Mouse (Mus musculus) embryonic facial prominence, embryonic 10.5 days (tissue): ENCODE results near the gene Dpyd. TPM values are rescaled to one million over a fixed set of nuclear protein-coding genes. Genes with fewer than 3 reads are reported as not detected.

ENCODE experiments used
- DNase-seq: peaks from one replicate; pipeline ENCODE4 v3.0.0-alpha.2; 2017; ENCODE audit warnings: low spot score
- H3K27ac ChIP-seq: fragments of 300-500 bp; sonication (generic); replicated peaks from 2 replicates; pipeline ENCODE4 v1.5.1; 2016; ENCODE audit warnings: mild to moderate bottlenecking
- H3K27me3 ChIP-seq: fragments of 300-500 bp; sonication (generic); replicated peaks from 2 replicates; pipeline ENCODE4 v1.6.1; 2016; ENCODE audit warnings: low read depth, mild to moderate bottlenecking; ENCODE audit not compliant: poor library complexity, severe bottlenecking
- H3K36me3 ChIP-seq: fragments of 300-500 bp; sonication (generic); replicated peaks from 2 replicates; pipeline ENCODE4 v1.6.1; 2016; ENCODE audit warnings: mild to moderate bottlenecking, moderate library complexity
- H3K4me1 ChIP-seq: fragments of 300-500 bp; sonication (generic); 2 replicates; pipeline ENCODE4 v1.6.1; 2016
- H3K4me3 ChIP-seq: fragments of 300-500 bp; sonication (generic); 2 replicates; pipeline ENCODE4 v1.5.1; 2016; ENCODE audit warnings: mild to moderate bottlenecking, moderate library complexity
- H3K9me3 ChIP-seq: fragments of 300-500 bp; sonication (generic); 2 replicates; pipeline ENCODE4 v1.6.1; 2016; ENCODE audit warnings: mild to moderate bottlenecking
- WGBS: fragments of 180-500 bp; shearing (Covaris S2); methylation state at CpG from one replicate; pipeline ENCODE4 v1.1.7; 2016; 5-methylcytosine and 5-hydroxymethylcytosine counted together
- polyA plus RNA-seq: library from polyadenylated mRNA; unstranded; fragments of >200 nt; fragmentation: Nextera tagmentation; extraction: Ambion mirVana; gene quantifications from 2 replicates; pipeline ENCODE4 v1.2.1, GENCODE M21; 2016

Gene Dpyd
- polyA plus RNA-seq, 1 experiment from 2014 or later: 6.6 TPM

GRCm38 (mm10) chr3:118753623-118754022 is 191.7 kb downstream of the Dpyd start:
- WGBS: 86% methylated on average over 2 of the region's 2 CpGs
- Histone ChIP-seq H3K4me3 (no peak overlapping the region), H3K4me1 (no peaks in the 10 kb centered on the region), H3K9me3 (no peaks in the 10 kb centered on the region), H3K27ac (no peak overlapping the region), H3K36me3 (no peaks in the 10 kb centered on the region), H3K27me3 (no peaks in the 10 kb centered on the region)
- no peak for DNase-seq

GRCm38 (mm10) chr3:118756099-118756498 is 194.2 kb downstream of the Dpyd start:
- Histone ChIP-seq H3K9me3 (no peaks in the 10 kb centered on the region), H3K4me3 (no peak overlapping the region), H3K36me3 (no peaks in the 10 kb centered on the region), H3K27me3 (no peaks in the 10 kb centered on the region), H3K4me1 (no peaks in the 10 kb centered on the region), H3K27ac (no peak overlapping the region)
- 64% methylated on average over 1 of the region's 1 CpGs for WGBS
- no peak for DNase-seq

- Histone ChIP-seq H3K4me1 (no peaks in the 10 kb centered on the region), H3K4me3 (no peak overlapping the region), H3K27ac (no peak overlapping the region), H3K9me3 (no peaks in the 10 kb centered on the region), H3K36me3 (no peaks in the 10 kb centered on the region), H3K27me3 (no peaks in the 10 kb centered on the region)
- no peak for DNase-seq
- 85% methylated on average over 1 of the region's 1 CpGs for WGBS
Observed at GRCm38 (mm10) chr3:118812885-118813284, 251.0 kb downstream of the Dpyd start.

- 24% methylated on average over 4 of the region's 4 CpGs for WGBS
- DNase-seq: no peak
- Histone ChIP-seq H3K4me1 (0 out of 2 replicates have a peak, but pooled peaks cover 3% of the 10 kb centered on the region), H3K27me3 (no peaks in the 10 kb centered on the region), H3K27ac (no peak overlapping the region), H3K4me3 (no peak overlapping the region), H3K36me3 (no peaks in the 10 kb centered on the region), H3K9me3 (no peaks in the 10 kb centered on the region)
Observed at GRCm38 (mm10) chr3:118850613-118851527, 288.9 kb downstream of the Dpyd start.

GRCm38 (mm10) chr3:118852711-118853110 is 290.8 kb downstream of the Dpyd start:
- Histone ChIP-seq H3K9me3 (no peaks in the 10 kb centered on the region), H3K27me3 (no peaks in the 10 kb centered on the region), H3K36me3 (no peaks in the 10 kb centered on the region), H3K4me3 (no peak overlapping the region), H3K27ac (no peak overlapping the region), H3K4me1 (0 out of 2 replicates have a peak, but pooled peaks cover 3% of the 10 kb centered on the region)
- 92% methylated on average over 5 of the region's 5 CpGs for WGBS
- no peak for DNase-seq

GRCm38 (mm10) chr3:118855411-118855810 is 293.5 kb downstream of the Dpyd start:
- H3K9me3 ChIP-seq: no peaks in the 10 kb centered on the region
- no peak overlapping the region for H3K4me3 ChIP-seq
- WGBS: 84% methylated on average over 7 of the region's 7 CpGs
- 0 out of 2 replicates have a peak, but pooled peaks cover 3% of the 10 kb centered on the region for H3K4me1 ChIP-seq
- no peaks in the 10 kb centered on the region for H3K36me3 ChIP-seq
- no peaks in the 10 kb centered on the region for H3K27me3 ChIP-seq
- H3K27ac ChIP-seq: no peak overlapping the region
- DNase-seq: no peak

GRCm38 (mm10) chr3:118869113-118870107 is 307.5 kb downstream of the Dpyd start:
- no peak overlapping the region for H3K4me3 ChIP-seq
- H3K27ac ChIP-seq: no peak overlapping the region
- no peaks in the 10 kb centered on the region for H3K36me3 ChIP-seq
- no peak for DNase-seq
- no peaks in the 10 kb centered on the region for H3K27me3 ChIP-seq
- no peaks in the 10 kb centered on the region for H3K9me3 ChIP-seq
- 84% methylated on average over 10 of the region's 10 CpGs for WGBS
- no peaks in the 10 kb centered on the region for H3K4me1 ChIP-seq

- no peak overlapping the region for H3K27ac ChIP-seq
- no peaks in the 10 kb centered on the region for H3K36me3 ChIP-seq
- H3K9me3 ChIP-seq: no peaks in the 10 kb centered on the region
- no peak for DNase-seq
- no peaks in the 10 kb centered on the region for H3K4me1 ChIP-seq
- H3K4me3 ChIP-seq: no peak overlapping the region
- WGBS: 86% methylated on average over 2 of the region's 2 CpGs
- H3K27me3 ChIP-seq: no peaks in the 10 kb centered on the region
Observed at GRCm38 (mm10) chr3:118875871-118876270, 313.9 kb downstream of the Dpyd start.

GRCm38 (mm10) chr3:118899036-118899435 is 337.1 kb downstream of the Dpyd start:
- WGBS: 89% methylated on average over 11 of the region's 11 CpGs
- H3K27me3 ChIP-seq: no peaks in the 10 kb centered on the region
- no peak for DNase-seq

GRCm38 (mm10) chr3:118991312-118991711 is 429.4 kb downstream of the Dpyd start:
- 92% methylated on average over 2 of the region's 2 CpGs for WGBS
- Histone ChIP-seq H3K36me3 (no peaks in the 10 kb centered on the region), H3K27me3 (no peaks in the 10 kb centered on the region), H3K4me3 (no peak overlapping the region), H3K4me1 (no peaks in the 10 kb centered on the region), H3K9me3 (no peaks in the 10 kb centered on the region), H3K27ac (no peak overlapping the region)
- DNase-seq: no peak

More at GRCm38 (mm10) chr3:118899036-118899435, 337.1 kb downstream of the Dpyd start:
- H3K36me3 ChIP-seq: no peaks in the 10 kb centered on the region
- H3K4me1 ChIP-seq: no peaks in the 10 kb centered on the region
- H3K4me3 ChIP-seq: no peak overlapping the region
- H3K27ac ChIP-seq: no peak overlapping the region
- no peaks in the 10 kb centered on the region for H3K9me3 ChIP-seq

- no peak for DNase-seq
Observed at GRCm38 (mm10) chr3:118991793-118992192, 429.9 kb downstream of the Dpyd start.

GRCm38 (mm10) chr3:119021255-119021654 is 459.3 kb downstream of the Dpyd start:
- H3K4me3 ChIP-seq: no peak overlapping the region
- no peak overlapping the region for H3K27ac ChIP-seq
- 56% methylated on average over 7 of the region's 7 CpGs for WGBS
- H3K36me3 ChIP-seq: no peaks in the 10 kb centered on the region
- DNase-seq: no peak
- no peaks in the 10 kb centered on the region for H3K4me1 ChIP-seq
- H3K27me3 ChIP-seq: no peaks in the 10 kb centered on the region
- no peaks in the 10 kb centered on the region for H3K9me3 ChIP-seq

More at GRCm38 (mm10) chr3:118991793-118992192, 429.9 kb downstream of the Dpyd start:
- 83% methylated on average over 4 of the region's 4 CpGs for WGBS
- H3K4me1 ChIP-seq: no peaks in the 10 kb centered on the region
- no peaks in the 10 kb centered on the region for H3K36me3 ChIP-seq
- H3K27ac ChIP-seq: no peak overlapping the region
- no peaks in the 10 kb centered on the region for H3K9me3 ChIP-seq
- H3K4me3 ChIP-seq: no peak overlapping the region
- no peaks in the 10 kb centered on the region for H3K27me3 ChIP-seq
